Mouse (Mus musculus) spleen, postnatal 36 days (tissue): ENCODE results near the gene Gdf11.

ENCODE experiments used
- DNase-seq, 2 experiments: peaks; one replicate each; pipeline ENCODE4 v3.0.0; 2022; ENCODE audit warnings: low spot score in 2 of 2, mixed read lengths in 1 of 2

Gdf11 gene

GRCm38 (mm10) chr10:128895952-128896693, 4.6 kb upstream of the Gdf11 start:
- no peak for DNase-seq

DNA sequence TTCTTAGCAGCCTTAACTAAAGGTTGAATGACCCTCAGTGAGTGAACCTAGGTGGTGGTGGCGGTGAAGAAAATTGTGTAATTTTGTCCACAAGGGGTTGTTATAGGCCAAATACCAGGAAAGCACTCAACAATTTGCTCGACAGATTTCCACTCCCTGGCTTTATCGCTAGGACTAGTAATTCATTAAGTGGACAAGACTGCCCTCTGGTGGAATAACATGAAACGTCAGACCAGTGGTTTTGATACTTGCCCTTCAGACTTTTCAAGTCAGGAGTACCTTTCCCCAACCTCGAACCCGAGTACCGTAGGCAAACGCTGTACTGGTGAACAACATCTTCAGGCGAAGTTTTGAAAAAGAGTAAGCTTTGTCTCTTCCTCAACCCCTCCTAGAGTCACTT, 3.9 kb upstream of the Gdf11 start:
- DNase-seq: peak; percentile 70 to 82

DNA sequence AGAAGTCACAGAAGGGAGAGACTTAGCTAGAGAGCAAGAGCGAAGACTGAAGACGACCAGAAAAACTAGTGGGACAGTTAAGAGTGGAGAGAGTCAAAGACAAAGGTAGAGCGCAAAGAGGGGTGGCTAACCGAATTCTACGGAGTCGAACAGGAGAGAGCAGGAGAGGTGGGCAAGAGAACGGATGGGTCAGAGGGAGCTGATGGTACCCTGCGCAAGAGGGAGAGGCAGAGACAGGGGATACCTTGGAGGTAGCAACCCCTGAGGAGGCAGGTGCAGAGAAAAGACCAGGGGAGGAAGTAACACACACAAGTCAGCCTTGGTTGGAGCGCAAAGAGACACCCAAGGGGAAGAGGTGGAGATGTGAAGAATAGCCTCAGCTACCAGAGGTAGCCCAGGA, 728 bp upstream of the Gdf11 start:
- DNase-seq: no peak

GRCm38 (mm10) chr10:128890383-128891295, 879 bp downstream of the Gdf11 start:
- DNase-seq: peak in 1 of 2 experiments; percentile 18

GRCm38 (mm10) chr10:128889846-128890245, 1.7 kb downstream of the Gdf11 start:
- no peak for DNase-seq

- peak in 1 of 2 experiments; percentile 20 for DNase-seq
Observed at GRCm38 (mm10) chr10:128888941-128889827, 2.3 kb downstream of the Gdf11 start.

GRCm38 (mm10) chr10:128882067-128882466, 9.5 kb downstream of the Gdf11 start:
- DNase-seq: no peak

GRCm38 (mm10) chr10:128878811-128879210, 12.7 kb downstream of the Gdf11 start:
- DNase-seq: no peak

DNA sequence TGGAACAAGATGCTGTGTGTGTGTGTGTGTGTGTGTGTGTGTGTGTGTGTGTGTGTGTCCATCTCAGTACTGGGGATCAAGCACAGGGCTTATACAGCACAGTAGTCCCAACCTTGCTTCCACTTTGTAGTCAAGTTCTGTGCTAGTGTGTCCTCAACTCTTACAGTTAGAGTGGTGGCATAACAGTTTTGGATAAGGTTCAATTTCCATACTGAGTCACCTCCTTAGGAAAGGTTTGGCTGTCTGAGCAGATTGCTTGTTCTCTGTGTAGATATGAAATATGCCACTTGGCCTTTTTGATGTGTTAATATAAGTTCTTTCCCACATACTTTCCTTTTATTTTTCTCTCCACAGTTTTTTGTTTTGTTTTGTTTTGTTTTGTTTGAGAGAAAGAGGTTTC, 13.2 kb downstream of the Gdf11 start:
- no peak for DNase-seq

GRCm38 (mm10) chr10:128870341-128870740, 21.2 kb downstream of the Gdf11 start:
- no peak for DNase-seq

DNA sequence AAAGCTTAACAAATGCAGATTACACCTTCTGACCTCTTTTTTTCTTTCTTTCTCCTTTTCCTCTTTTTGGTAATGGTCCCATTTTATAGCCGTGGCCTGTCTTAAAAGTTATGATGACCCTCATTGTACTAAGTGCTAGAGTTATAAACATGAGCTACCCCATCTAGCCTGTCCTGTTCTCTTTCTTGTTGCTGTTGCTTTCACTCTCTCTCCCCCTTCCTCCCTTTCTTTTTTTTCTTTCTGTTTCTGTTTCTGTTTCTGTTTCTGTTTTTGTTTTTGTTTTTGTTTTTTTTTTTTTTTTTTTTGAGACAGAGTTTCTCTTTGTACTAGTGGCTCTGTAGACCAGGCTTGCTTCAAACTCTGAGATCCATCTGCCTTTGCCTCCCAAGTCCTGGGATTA, 25.0 kb downstream of the Gdf11 start:
- DNase-seq: no peak

DNA sequence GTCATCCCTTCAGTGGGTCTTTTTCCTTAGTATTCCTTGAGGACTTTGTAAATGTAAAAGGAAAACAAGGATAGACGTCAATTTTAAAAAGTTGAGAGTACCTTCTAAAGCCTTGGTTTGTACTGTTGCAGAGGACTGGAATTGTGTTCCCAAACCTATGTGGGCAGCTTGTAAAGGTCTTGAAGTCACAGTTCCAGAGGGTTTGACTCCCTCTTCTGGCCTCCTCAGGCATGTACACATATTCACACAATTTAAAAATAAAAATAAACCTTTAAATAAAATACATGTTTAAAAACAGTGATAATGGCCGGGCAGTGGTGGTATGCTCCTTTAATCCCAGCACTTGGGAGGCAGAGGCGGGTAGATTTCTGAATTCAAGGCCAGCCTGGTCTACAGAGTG, 25.5 kb downstream of the Gdf11 start:
- DNase-seq: no peak

GRCm38 (mm10) chr10:128861176-128861575, 30.3 kb downstream of the Gdf11 start:
- peak; percentile 50 to 65 for DNase-seq

DNA sequence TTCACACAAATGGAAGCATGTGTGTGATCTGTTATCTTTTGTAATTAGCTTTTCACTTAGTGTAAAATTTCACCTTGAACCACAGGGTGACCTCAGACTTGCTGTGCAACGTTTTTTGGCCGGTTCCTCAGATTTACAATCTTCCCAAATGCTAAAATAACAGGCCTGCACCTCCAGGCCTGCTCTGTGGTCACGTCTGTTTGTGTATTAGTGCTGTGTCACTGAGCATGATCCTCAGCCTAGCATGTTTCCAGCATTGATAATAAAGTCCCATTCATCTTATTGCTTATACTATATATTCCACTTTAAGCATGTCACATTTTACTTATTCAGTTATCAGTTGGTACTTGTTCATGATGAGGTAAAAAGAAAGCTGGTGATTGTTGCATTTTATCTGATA, 41.2 kb downstream of the Gdf11 start:
- DNase-seq: no peak

GRCm38 (mm10) chr10:128848426-128848825, 43.1 kb downstream of the Gdf11 start:
- DNase-seq: no peak

DNA sequence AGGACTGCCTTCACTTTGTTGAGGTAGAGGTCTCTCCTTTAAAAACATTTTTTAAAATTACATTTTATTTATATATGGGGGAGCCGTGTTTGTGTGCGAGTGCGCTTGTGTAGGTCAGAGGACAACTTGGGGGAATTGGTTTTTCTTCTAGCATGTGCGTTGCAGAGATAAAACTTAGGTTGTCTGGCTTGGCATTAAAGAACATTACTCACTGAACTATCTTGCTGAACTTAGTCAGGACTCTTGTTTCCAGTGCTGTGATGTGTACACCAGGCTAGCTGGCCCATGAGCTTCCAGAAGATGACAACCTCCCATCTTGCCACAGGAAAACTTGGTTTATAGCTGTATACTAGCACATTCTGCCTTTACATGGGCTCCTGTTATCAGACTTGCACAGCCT, 44.9 kb downstream of the Gdf11 start:
- DNase-seq: no peak

DNA sequence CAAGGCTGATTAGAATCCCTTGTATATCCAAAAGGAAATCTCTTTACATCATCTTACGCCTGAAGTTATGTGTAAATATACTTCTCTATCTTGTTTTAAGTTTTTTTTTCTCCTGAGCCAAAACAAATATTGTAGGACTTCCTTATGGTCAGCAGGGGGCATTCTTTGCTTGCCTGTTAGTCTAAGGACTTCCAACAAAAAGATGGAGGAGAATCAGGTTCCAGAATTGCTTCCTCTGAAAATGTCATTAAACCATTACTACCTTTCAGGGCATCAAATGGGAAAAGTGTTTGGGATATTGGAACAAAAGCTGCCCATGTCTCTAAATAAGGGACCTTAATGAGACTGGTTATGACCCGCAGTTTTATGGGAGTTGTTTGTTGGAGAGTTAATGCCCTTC, 46.0 kb downstream of the Gdf11 start:
- peak in 1 of 2 experiments; percentile 17 for DNase-seq

- no peak for DNase-seq
Observed at GRCm38 (mm10) chr10:128843260-128843659, 48.3 kb downstream of the Gdf11 start.

GRCm38 (mm10) chr10:128840612-128841011, 50.9 kb downstream of the Gdf11 start:
- DNase-seq: no peak

DNA sequence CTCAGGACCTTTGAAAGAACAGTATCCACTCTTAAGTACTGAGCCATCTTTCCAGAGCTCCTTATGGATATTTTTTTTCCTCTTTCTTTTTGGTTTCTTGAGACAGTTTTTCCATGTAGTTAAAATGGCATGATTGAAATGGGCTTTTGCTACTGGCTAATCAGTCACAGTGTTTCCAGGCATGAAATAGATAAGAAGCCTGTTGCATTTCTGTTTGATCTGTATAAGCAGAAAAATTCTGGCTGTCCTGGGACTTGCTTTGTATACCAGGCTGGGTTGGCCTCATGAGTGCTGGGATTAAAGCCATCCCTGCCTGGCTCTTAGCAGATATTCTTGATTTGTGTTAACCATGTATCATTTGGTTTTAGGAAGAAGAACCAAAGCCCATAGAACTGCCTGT, 52.1 kb downstream of the Gdf11 start:
- DNase-seq: no peak

- DNase-seq: no peak
Observed at GRCm38 (mm10) chr10:128837400-128837799, 54.1 kb downstream of the Gdf11 start.
